Mouse (Mus musculus): ENCODE results near the gene Rapgef5. TPM values are rescaled to one million over a fixed set of nuclear protein-coding genes. Genes with fewer than 3 reads are reported as not detected.

The Rapgef5 gene
- polyA plus RNA-seq, 1 experiment = 5.2 TPM

DNA sequence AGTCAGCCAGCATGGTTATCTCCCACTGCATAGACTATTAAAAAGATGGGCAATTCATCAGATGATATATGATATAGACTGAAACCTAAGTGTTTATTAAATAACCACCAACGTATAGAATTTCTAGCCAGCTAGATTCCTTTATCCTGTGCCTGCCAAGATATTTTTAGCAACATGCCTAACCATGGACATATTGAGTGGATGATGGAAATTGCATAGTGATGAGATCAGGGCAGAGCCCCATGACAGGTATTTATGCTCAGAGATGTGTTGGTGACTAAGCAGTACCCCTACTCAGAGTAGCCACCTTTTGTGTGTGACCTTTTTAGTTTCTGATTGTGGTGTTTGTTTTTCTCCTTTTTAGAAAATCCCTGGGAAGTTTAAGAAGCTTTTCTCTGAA, 226.2 kb downstream of the Rapgef5 start:
- no peak for DNase-seq (ENCODE audit: low read depth, low spot score)
- 75% methylated on average over 1 of the region's 1 CpGs for WGBS

DNA sequence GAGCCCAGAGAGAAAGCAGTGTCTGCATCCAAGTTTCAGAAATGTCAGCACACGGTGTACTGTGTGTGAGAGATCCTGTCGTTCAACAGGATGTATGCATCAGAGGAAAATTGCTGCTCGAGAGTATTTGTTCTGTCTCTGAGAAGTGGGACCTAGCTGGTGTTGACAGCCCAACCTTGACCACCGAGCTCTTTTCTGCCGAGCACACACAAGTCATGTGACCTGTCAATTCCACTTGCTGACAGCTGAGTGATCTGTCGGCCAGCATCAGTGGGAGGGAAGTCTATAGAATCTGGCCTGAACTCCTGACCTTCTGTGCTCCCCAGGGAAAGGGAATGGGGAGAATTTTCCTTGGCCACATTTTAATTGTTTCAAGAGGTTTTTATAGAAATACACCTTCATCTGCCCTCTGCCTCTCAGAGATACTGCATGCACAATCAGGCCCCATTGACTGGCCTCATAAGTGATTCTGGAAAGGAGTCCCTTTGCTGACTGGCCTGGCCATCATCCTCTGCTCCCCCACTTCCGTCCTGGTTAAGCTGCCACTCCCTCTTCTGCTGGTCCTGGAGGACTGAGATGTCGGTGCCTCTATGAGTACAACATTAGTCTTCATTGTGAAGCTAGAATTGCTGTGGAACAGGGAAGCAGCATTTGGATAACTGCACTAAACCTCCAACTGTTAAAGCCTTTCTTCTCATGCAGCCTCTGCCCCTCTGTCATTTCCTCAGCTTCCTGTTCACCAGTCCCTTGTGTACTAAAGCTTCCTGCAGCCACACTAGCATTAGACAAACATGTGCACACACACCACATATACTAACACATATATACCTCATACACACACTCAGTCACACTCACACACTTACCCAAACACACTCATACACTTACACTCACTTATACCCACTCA, 228.6 kb downstream of the Rapgef5 start:
- WGBS = 48% methylated on average over 8 of the region's 8 CpGs
- no peak for DNase-seq (ENCODE audit: low read depth, low spot score)

- DNase-seq (ENCODE audit: low read depth, low spot score) = no peak
- WGBS = 96% methylated on average over 7 of the region's 7 CpGs
Measured at GRCm38 (mm10) chr12:117746611-117747010, 230.3 kb downstream of the Rapgef5 start.

DNA sequence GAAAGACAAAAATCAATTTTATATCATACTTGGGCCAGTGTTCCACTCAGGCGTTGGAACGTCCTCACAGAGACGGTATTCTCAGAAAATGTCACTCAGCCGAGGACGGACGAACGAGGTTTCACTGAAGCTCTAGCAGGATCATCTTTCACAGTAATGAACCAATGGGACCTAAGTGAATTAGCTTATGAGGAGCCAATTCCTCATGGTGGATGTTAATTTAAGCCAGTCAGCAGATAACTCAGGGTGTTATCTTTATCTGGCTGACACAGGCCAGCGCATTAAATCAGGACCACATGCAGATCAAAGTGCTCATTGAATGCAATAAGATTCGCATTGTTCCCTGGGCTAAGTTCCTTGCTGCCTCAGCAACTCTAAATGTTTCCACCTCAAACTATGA, 234.8 kb downstream of the Rapgef5 start:
- DNase-seq (ENCODE audit: low read depth, low spot score) = no peak
- 77% methylated on average over 9 of the region's 9 CpGs for WGBS

- WGBS = 72% methylated on average over 25 of the region's 25 CpGs
- no peak for DNase-seq (ENCODE audit: low read depth, low spot score)
Measured at GRCm38 (mm10) chr12:117751520-117752383, 235.5 kb downstream of the Rapgef5 start.

- WGBS = 38% methylated on average over 7 of the region's 7 CpGs
- DNase-seq (ENCODE audit: low read depth, low spot score) = no peak
Measured at GRCm38 (mm10) chr12:117756010-117756409, 239.7 kb downstream of the Rapgef5 start.

DNA sequence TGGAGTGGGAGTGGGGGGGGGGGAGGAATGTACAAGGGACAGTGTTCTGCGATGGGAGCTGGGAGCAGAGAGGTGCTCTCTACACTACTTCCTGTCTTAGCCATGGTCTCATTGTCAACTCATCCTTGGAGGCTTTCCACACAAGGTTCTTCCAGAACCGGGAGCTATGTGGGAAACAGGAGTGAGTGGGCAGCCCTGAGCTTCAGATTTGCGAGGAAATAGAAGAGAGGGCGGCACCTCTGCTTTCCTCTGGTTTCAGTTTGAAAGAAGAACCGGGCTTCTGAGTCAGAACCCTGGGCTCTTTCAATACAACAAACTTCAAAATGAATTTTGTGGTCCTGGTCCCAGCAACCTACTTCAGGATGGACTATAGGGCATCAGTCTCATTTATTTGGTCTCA, 244.1 kb downstream of the Rapgef5 start:
- DNase-seq (ENCODE audit: low read depth, low spot score) = no peak
- WGBS = 75% methylated on average over 5 of the region's 5 CpGs

DNA sequence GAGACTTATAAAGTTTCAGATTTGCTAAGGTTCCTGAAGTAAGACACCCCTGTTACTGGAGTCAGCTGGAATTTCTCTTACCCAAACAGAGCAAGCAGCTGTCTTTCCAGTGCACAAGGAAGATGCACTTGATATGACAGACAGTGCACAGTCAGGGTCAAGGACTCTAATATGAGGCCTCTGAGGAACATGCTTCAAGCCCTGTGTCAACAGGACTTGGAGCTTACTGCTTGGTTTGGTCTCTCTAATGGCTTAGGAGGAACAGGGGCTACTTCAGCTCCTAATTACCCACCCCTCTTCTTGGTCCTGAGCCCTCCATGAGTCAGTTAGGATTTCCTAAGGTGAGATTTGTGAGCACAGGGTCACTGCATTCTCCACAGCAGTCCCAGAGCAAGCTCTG, 244.6 kb downstream of the Rapgef5 start:
- no peak for DNase-seq (ENCODE audit: low read depth, low spot score)

GRCm38 (mm10) chr12:117761698-117762097, 245.4 kb downstream of the Rapgef5 start:
- WGBS = 41% methylated on average over 1 of the region's 1 CpGs
- no peak for DNase-seq (ENCODE audit: low read depth, low spot score)

- WGBS = 16% methylated on average over 3 of the region's 3 CpGs
- DNase-seq (ENCODE audit: low read depth, low spot score) = peak; percentile 57
Measured at GRCm38 (mm10) chr12:117763247-117763646, 247.0 kb downstream of the Rapgef5 start.

DNA sequence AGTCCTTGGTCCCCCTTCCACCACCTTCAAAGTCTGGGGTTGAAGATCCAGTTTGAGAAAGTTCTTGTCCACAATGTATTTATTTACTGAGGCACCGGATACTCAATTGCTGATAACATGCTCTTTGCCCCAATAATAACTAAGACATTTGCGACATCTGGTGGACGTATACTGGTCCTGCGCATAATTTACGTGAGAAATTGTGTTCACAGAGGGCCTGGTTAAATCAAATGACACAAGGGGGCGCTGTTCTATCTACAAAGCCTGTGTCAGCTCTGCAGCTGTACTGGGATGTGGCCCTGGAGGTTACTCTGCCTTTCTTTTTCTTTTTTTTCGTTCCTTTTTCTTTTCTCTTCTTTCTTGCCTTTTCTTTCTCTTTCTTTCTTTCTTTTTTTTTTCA, 248.6 kb downstream of the Rapgef5 start:
- peak; percentile 67 for DNase-seq (ENCODE audit: low read depth, low spot score)
- WGBS = 9% methylated on average over 7 of the region's 7 CpGs

GRCm38 (mm10) chr12:117769113-117769512, 252.8 kb downstream of the Rapgef5 start:
- 3% methylated on average over 5 of the region's 5 CpGs for whole genome bisulfite sequencing
- peak; percentile 38 for DNase-seq (ENCODE audit: low read depth, low spot score)

DNA sequence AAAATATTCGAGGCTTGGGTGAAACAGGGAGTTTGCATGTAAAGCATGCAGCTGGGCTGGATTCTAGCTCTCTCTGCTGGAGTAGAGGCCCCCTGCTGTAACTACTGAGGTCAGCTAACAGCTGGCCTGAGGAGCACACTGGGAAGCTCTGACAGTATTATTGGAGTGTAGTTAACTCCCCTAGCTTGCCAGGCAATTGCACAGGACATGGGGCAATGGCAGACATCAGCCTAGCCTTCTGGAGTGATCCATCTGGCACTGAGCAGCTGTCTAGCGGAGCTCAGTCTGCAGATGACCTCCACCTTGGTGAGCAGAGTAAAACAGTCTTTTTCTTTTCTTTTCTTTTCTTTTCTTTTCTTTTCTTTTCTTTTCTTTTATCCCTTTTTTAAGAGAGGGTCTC, 253.9 kb downstream of the Rapgef5 start:
- no peak for DNase-seq (ENCODE audit: low read depth, low spot score)
- WGBS = 58% methylated on average over 2 of the region's 2 CpGs

GRCm38 (mm10) chr12:117771156-117771555, 254.9 kb downstream of the Rapgef5 start:
- no peak for DNase-seq (ENCODE audit: low read depth, low spot score)
- WGBS = 88% methylated on average over 4 of the region's 4 CpGs

DNA sequence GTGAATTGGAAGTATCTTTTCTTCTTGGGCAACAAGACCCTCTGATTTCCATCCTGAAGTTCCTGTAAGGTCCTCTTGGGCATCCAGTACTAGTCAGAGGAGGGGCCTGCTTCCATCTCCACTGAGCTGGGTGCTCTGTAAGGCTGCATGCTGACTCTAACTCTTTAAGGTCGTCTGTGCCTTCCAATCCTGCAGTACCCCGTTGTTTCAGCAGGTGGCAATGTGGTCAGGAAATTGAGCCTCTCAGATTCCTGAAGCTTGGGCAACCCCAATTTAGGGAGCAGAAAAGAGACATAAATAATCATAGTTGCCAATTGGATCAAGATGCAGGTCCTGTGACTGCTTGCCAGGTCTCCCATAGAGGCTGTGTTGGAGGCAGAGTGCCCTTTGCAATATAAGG, 256.4 kb downstream of the Rapgef5 start:
- 1% methylated on average over 2 of the region's 2 CpGs for WGBS
- no peak for DNase-seq (ENCODE audit: low read depth, low spot score)

- no peak for DNase-seq (ENCODE audit: low read depth, low spot score)
- 47% methylated on average over 5 of the region's 5 CpGs for WGBS
Measured at GRCm38 (mm10) chr12:117776841-117777240, 260.6 kb downstream of the Rapgef5 start.

- WGBS = 13% methylated on average over 2 of the region's 2 CpGs
- no peak for DNase-seq (ENCODE audit: low read depth, low spot score)
Measured at GRCm38 (mm10) chr12:117781360-117781759, 265.1 kb downstream of the Rapgef5 start.

- 60% methylated on average over 1 of the region's 1 CpGs for WGBS
- DNase-seq (ENCODE audit: low read depth, low spot score) = no peak
Measured at GRCm38 (mm10) chr12:117783426-117783825, 267.1 kb downstream of the Rapgef5 start.

DNA sequence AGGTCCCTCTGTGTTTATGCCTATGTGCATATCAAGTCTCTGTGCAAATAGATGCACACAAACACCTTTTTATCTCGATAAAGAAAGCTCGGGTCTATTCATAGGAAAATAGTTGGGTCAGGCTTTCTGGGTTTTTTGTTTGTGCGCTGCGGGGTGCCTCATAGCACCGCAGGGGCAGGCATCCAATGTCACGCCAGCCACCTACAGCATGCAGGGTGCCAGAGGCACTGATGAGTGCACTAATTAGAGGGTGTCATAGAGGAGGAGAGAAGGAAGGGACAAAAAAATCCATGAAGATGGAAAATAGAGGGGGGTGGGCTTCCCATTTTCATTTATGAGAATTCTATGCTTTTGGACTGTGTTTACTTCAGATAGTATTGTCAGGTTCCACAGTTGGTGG, 270.3 kb downstream of the Rapgef5 start:
- 57% methylated on average over 6 of the region's 6 CpGs for WGBS
- DNase-seq (ENCODE audit: low read depth, low spot score) = no peak

DNA sequence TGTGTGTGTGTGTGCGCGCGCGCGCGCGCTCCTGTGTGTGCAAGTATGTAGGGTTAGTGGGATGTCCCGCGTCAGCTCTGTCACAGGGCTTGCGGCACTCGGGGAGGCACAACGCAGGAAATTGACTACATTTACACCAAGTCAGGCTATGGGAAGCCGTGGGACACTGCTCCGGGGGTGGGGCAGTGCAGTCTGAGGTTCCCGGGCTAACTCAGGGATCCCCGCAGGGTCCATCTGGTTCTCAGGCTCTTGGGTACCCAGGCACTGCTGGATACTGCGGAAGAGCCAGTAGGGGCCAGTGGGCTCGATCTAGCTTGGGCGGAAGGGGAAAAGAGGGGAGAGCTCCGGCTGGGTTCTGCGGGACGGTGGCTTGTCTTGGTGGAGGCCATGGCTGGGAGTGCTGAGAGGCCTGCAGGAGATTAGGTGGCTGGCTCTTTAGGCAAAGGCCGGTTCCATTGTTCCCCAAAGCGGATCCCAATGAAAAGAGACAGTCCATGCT, 272.3 kb downstream of the Rapgef5 start:
- WGBS = 30% methylated on average over 24 of the region's 24 CpGs
- no peak for DNase-seq (ENCODE audit: low read depth, low spot score)
